Mouse (Mus musculus) cerebellum, adult 2 months (tissue): ENCODE measurements around the gene Homer3.

Source experiments
- CTCF ChIP-seq: fragments of 200-500 bp; IDR thresholded peaks from 2 replicates; pipeline ENCODE4 v1.5.1; 2011; ENCODE audit warnings: low read depth, mild to moderate bottlenecking, control low read depth, low read length, moderate library complexity, borderline replicate concordance; ENCODE audit not compliant: insufficient read depth
- POLR2A ChIP-seq: fragments of 200-500 bp; IDR thresholded peaks from 2 replicates; pipeline ENCODE4 v1.6.1; 2011; ENCODE audit warnings: low read length, control low read depth, borderline replicate concordance; ENCODE audit not compliant: insufficient read depth

- no peak for TF ChIP-seq CTCF
- TF ChIP-seq POLR2A, result no peak
Measured at GRCm38 (mm10) chr8:70274350-70274749, 8.3 kb upstream of the Homer3 start.
